Mouse (Mus musculus): ENCODE results near the gene Tmem198b. TPM values are rescaled to one million over a fixed set of nuclear protein-coding genes. Genes with fewer than 3 reads are reported as not detected.
"Not testable (repeated sequence)": the region's sequence is repeated elsewhere in the genome, so short reads cannot be mapped to it uniquely, and the experiment has no call there.

Tmem198b gene
- polyA plus RNA-seq (2016; fragmentation: Nextera tagmentation; extraction: Ambion mirVana) = 13.6 and 16.3 TPM in 2 replicates

GRCm38 (mm10) chr10:128804271-128805091, at the start of gene Tmem198b:
Gene Tmem198b, minus strand, starts transcription at chr10:128804370.
- peak within 1 kb of the TSS; percentile 95 for H3K27ac ChIP-seq
- H3K4me1 ChIP-seq = peaks cover 55% of the 10 kb centered on the region
- no peaks in the 10 kb centered on the region for H3K27me3 ChIP-seq (ENCODE audit: insufficient read depth, poor library complexity, severe bottlenecking)
- H3K36me3 ChIP-seq = peaks cover 38% of the 10 kb centered on the region
- peak; percentile 90 for DNase-seq (ENCODE audit: low spot score)
- no peaks in the 10 kb centered on the region for H3K9me3 ChIP-seq
- H3K4me3 ChIP-seq = peak within 1 kb of the TSS; percentile 89
- under 1% methylated on average over 27 of the region's 28 CpGs for WGBS

DNA sequence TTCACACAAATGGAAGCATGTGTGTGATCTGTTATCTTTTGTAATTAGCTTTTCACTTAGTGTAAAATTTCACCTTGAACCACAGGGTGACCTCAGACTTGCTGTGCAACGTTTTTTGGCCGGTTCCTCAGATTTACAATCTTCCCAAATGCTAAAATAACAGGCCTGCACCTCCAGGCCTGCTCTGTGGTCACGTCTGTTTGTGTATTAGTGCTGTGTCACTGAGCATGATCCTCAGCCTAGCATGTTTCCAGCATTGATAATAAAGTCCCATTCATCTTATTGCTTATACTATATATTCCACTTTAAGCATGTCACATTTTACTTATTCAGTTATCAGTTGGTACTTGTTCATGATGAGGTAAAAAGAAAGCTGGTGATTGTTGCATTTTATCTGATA, 46.2 kb upstream of the Tmem198b start:
- Histone ChIP-seq H3K4me3 (no peak overlapping the region), H3K27me3 (ENCODE audit: insufficient read depth, poor library complexity, severe bottlenecking) (no peaks in the 10 kb centered on the region), H3K36me3 (peaks cover 73% of the 10 kb centered on the region), H3K4me1 (no peaks in the 10 kb centered on the region), H3K9me3 (no peaks in the 10 kb centered on the region), H3K27ac (no peak overlapping the region)
- no peak for DNase-seq (ENCODE audit: low spot score)
- WGBS = 79% methylated on average over 3 of the region's 3 CpGs

DNA sequence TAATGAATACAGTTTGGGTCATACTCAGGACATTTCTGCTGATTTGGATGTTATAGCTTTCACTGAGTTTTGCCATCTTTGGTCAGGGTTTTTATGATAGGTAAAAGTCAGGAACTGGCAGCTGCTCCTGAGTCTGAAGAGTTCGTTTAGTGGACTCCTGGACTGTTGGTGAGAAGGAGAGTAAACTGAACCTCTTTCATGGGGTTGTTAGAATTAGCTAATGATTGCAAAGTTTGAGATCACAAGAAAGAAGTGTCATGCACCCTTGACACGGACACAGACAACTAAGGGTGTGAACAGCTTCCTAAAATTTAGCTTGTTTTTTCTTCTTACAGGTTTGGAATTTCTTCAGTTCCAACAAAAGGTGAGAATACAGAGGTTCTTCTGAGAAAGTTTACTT, 44.3 kb upstream of the Tmem198b start:
- Histone ChIP-seq H3K4me1 (no peaks in the 10 kb centered on the region), H3K27me3 (ENCODE audit: insufficient read depth, poor library complexity, severe bottlenecking) (no peaks in the 10 kb centered on the region), H3K36me3 (peaks cover 77% of the 10 kb centered on the region), H3K4me3 (no peak overlapping the region), H3K27ac (no peak overlapping the region), H3K9me3 (no peaks in the 10 kb centered on the region)
- WGBS = 81% methylated on average over 2 of the region's 2 CpGs
- no peak for DNase-seq (ENCODE audit: low spot score)

- Histone ChIP-seq H3K4me3 (no peak overlapping the region), H3K36me3 (peaks cover 78% of the 10 kb centered on the region), H3K27me3 (ENCODE audit: insufficient read depth, poor library complexity, severe bottlenecking) (no peaks in the 10 kb centered on the region), H3K27ac (no peak overlapping the region), H3K9me3 (no peaks in the 10 kb centered on the region), H3K4me1 (no peaks in the 10 kb centered on the region)
- DNase-seq (ENCODE audit: low spot score) = no peak
- 97% methylated on average over 4 of the region's 4 CpGs for WGBS
Measured at GRCm38 (mm10) chr10:128846664-128847063, 42.5 kb upstream of the Tmem198b start.

DNA sequence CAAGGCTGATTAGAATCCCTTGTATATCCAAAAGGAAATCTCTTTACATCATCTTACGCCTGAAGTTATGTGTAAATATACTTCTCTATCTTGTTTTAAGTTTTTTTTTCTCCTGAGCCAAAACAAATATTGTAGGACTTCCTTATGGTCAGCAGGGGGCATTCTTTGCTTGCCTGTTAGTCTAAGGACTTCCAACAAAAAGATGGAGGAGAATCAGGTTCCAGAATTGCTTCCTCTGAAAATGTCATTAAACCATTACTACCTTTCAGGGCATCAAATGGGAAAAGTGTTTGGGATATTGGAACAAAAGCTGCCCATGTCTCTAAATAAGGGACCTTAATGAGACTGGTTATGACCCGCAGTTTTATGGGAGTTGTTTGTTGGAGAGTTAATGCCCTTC, 41.3 kb upstream of the Tmem198b start:
- H3K4me3 ChIP-seq = no peak overlapping the region
- no peaks in the 10 kb centered on the region for H3K27me3 ChIP-seq (ENCODE audit: insufficient read depth, poor library complexity, severe bottlenecking)
- H3K36me3 ChIP-seq = peaks cover 80% of the 10 kb centered on the region
- no peak for DNase-seq (ENCODE audit: low spot score)
- H3K27ac ChIP-seq = no peak overlapping the region
- H3K4me1 ChIP-seq = no peaks in the 10 kb centered on the region
- WGBS = 78% methylated on average over 2 of the region's 2 CpGs
- H3K9me3 ChIP-seq = no peaks in the 10 kb centered on the region

- Histone ChIP-seq H3K27me3 (ENCODE audit: insufficient read depth, poor library complexity, severe bottlenecking) (no peaks in the 10 kb centered on the region), H3K4me1 (no peaks in the 10 kb centered on the region), H3K9me3 (no peaks in the 10 kb centered on the region), H3K36me3 (peaks cover 78% of the 10 kb centered on the region), H3K27ac (no peak overlapping the region), H3K4me3 (no peak overlapping the region)
- DNase-seq (ENCODE audit: low spot score) = no peak
- WGBS = 94% methylated on average over 5 of the region's 5 CpGs
Measured at GRCm38 (mm10) chr10:128843260-128843659, 39.1 kb upstream of the Tmem198b start.

DNA sequence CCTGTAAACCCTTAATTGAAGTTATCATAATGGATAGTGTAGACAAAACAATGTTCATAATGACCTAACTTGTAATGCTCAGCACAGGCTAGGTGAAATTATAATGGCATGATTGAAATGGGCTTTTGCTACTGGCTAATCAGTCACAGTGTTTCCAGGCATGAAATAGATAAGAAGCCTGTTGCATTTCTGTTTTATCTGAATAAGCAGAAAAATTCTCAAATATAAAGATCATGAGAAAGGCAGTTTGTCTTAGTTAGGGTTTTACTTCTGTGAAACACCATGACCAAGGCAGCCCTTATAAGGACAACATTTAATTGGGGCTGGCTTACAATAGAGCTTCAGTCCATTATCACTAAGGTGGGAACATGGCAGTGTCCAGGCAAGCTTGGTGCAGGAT, 36.4 kb upstream of the Tmem198b start:
- peaks cover 80% of the 10 kb centered on the region for H3K36me3 ChIP-seq
- DNase-seq (ENCODE audit: low spot score) = no peak
- H3K4me3 ChIP-seq = no peak overlapping the region

DNA sequence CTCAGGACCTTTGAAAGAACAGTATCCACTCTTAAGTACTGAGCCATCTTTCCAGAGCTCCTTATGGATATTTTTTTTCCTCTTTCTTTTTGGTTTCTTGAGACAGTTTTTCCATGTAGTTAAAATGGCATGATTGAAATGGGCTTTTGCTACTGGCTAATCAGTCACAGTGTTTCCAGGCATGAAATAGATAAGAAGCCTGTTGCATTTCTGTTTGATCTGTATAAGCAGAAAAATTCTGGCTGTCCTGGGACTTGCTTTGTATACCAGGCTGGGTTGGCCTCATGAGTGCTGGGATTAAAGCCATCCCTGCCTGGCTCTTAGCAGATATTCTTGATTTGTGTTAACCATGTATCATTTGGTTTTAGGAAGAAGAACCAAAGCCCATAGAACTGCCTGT, 35.3 kb upstream of the Tmem198b start:
- Histone ChIP-seq H3K27ac (no peak overlapping the region), H3K9me3 (no peaks in the 10 kb centered on the region), H3K36me3 (peaks cover 85% of the 10 kb centered on the region), H3K27me3 (ENCODE audit: insufficient read depth, poor library complexity, severe bottlenecking) (no peaks in the 10 kb centered on the region), H3K4me1 (no peaks in the 10 kb centered on the region), H3K4me3 (no peak overlapping the region)
- DNase-seq (ENCODE audit: low spot score) = no peak

More for the DNA sequence above, 36.4 kb upstream of the Tmem198b start:
- Histone ChIP-seq H3K27me3 (ENCODE audit: insufficient read depth, poor library complexity, severe bottlenecking) (no peaks in the 10 kb centered on the region), H3K4me1 (no peaks in the 10 kb centered on the region), H3K27ac (no peak overlapping the region), H3K9me3 (no peaks in the 10 kb centered on the region)

DNA sequence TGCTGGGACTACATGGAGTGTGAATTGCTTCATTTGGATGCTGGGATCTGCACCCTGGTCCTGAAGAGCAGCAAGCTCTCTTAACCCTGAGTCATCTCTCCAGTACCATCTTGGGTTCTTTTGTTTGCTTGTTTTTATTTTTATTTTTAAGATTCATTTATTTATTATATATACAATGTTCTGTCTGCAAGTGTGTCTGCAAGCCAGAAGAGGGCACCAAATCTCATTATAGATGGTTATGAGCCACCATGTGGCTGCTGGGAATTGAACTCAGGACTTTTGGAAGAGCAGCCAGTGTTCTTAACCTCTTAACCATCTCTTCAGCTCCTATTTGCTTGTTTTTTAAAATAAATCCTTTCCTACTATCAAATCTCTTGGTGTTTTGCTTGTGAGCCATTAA, 33.2 kb upstream of the Tmem198b start:
- no peak overlapping the region for H3K27ac ChIP-seq
- no peaks in the 10 kb centered on the region for H3K4me1 ChIP-seq
- H3K9me3 ChIP-seq = no peaks in the 10 kb centered on the region
- H3K4me3 ChIP-seq = no peak overlapping the region
- no peaks in the 10 kb centered on the region for H3K27me3 ChIP-seq (ENCODE audit: insufficient read depth, poor library complexity, severe bottlenecking)
- H3K36me3 ChIP-seq = peaks cover 91% of the 10 kb centered on the region
- DNase-seq (ENCODE audit: low spot score) = no peak

DNA sequence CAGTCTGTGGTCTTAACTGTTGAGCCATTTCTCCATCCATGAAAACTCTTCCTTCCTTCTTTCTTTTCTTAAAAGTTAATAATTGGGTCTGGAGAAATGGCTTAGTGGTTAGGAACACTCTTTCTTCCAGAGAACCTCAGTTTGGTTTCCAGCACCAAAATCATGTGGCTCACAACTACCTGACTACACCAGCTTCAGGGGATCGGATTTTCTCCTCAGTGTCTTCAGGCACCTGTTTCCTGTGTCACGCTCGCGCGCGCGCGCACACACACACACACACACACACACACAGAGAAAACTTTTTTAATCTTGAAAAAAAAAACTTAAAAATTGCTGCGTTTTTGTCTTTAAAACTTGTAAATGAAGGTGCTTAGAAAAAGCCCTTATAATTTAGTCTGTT, 19.7 kb upstream of the Tmem198b start:
- H3K27ac ChIP-seq = no peak overlapping the region
- H3K27me3 ChIP-seq (ENCODE audit: insufficient read depth, poor library complexity, severe bottlenecking) = no peaks in the 10 kb centered on the region
- DNase-seq (ENCODE audit: low spot score) = no peak
- no peak overlapping the region for H3K4me3 ChIP-seq
- peaks cover 16% of the 10 kb centered on the region for H3K4me1 ChIP-seq
- H3K36me3 ChIP-seq = peaks cover 28% of the 10 kb centered on the region
- WGBS = 98% methylated on average over 9 of the region's 9 CpGs
- H3K9me3 ChIP-seq = no peaks in the 10 kb centered on the region

GRCm38 (mm10) chr10:128823087-128823486, 18.9 kb upstream of the Tmem198b start:
- Histone ChIP-seq H3K36me3 (peaks cover 36% of the 10 kb centered on the region), H3K4me3 (peak overlapping the region; percentile 86), H3K4me1 (peaks cover 16% of the 10 kb centered on the region)
- H3K27me3 ChIP-seq (ENCODE audit: insufficient read depth, poor library complexity, severe bottlenecking); H3K9me3 ChIP-seq; DNase-seq (ENCODE audit: low spot score); H3K27ac ChIP-seq: not testable (repeated sequence)
- 74% methylated on average over 4 of the region's 4 CpGs for WGBS

DNA sequence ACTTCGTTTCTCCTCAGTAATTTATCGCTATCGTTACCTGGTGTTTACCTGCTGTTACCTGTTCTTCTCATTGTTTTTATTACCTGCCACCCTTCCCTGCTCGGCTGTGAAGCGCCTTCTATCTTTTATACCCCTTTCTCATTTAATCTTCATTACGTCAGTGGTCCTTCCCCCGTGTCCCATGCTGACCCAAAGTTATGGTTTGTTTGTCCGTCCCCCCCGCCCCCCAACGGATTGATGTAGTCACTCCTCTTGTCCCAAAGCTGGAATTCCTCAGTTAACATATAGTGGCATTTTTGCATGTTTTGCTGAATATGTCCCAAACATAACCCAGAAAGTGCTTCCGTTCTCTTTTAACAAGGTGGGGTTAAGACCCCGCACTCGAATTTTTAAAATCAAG, 18.0 kb upstream of the Tmem198b start:
- WGBS = 3% methylated on average over 13 of the region's 13 CpGs
- DNase-seq (ENCODE audit: low spot score) = no peak

DNA sequence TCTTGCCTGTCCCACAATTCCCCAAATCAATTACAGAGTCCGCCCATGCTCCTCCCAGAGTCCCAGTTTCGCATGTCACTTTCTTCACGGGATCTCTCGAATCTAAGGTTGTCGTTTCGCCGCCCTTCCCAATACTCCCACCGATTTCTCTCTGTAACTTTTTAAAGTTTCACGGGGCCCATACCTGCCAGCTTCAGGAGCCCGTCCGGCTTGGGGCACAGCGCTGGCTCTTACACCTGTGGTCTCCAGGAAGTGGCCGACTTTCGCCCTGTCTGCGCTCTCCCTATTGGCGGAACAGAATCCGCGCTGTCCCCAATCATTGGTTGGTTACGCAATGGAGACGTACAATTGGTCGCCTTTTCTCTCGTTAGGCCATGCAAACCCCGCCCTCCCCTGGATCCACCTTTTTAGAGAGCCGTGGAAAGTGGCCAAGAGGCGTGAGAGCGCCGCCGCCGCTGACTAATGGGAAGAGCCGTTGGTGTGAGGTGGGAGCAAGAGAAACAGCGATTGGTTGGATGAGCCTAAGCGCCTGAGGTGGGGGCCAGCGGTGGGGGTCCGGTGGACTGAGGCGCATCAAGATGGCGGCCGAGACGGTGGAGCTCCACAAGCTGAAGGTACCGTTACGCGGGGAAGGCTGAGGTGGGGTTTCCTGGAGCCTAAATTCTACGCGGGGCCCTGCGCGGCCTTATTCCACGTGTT, 17.3 kb upstream of the Tmem198b start, which contains the start of gene Ormdl2:
TSS of gene Ormdl2 (minus strand) at position 288 of the 699 bp plus-strand sequence.
- Histone ChIP-seq H3K36me3 (peaks cover 40% of the 10 kb centered on the region), H3K27ac (peak within 1 kb of the TSS; percentile 93)
- under 1% methylated on average over 46 of the region's 46 CpGs for WGBS

More for the DNA sequence above, 18.0 kb upstream of the Tmem198b start:
- peaks cover 38% of the 10 kb centered on the region for H3K36me3 ChIP-seq
- no peaks in the 10 kb centered on the region for H3K9me3 ChIP-seq
- peaks cover 16% of the 10 kb centered on the region for H3K4me1 ChIP-seq
- peak overlapping the region; percentile 86 for H3K4me3 ChIP-seq
- no peaks in the 10 kb centered on the region for H3K27me3 ChIP-seq (ENCODE audit: insufficient read depth, poor library complexity, severe bottlenecking)
- H3K27ac ChIP-seq = peak overlapping the region; percentile 93

More for the DNA sequence above, 17.3 kb upstream of the Tmem198b start, which contains the start of gene Ormdl2:
- Histone ChIP-seq H3K27me3 (ENCODE audit: insufficient read depth, poor library complexity, severe bottlenecking) (no peaks in the 10 kb centered on the region), H3K9me3 (no peaks in the 10 kb centered on the region), H3K4me1 (peaks cover 16% of the 10 kb centered on the region), H3K4me3 (peak within 1 kb of the TSS; percentile 86)
- DNase-seq (ENCODE audit: low spot score) = peak; percentile 100

Measured in heart, embryonic 10.5 days (tissue).